Mouse (Mus musculus): Measurements from ENCODE around the gene Rfx7. TPM values are rescaled to one million over a fixed set of nuclear protein-coding genes. Genes with fewer than 3 reads are reported as not detected.
A peak's percentile ranks its signal among the peaks of the same experiment; 100 is the strongest.
"Not testable (repeated sequence)": the region's sequence is repeated elsewhere in the genome, so short reads cannot be mapped to it uniquely, and the experiment has no call there.

The Rfx7 gene
- polyA plus RNA-seq, 1 experiment: 7.8 TPM

DNA sequence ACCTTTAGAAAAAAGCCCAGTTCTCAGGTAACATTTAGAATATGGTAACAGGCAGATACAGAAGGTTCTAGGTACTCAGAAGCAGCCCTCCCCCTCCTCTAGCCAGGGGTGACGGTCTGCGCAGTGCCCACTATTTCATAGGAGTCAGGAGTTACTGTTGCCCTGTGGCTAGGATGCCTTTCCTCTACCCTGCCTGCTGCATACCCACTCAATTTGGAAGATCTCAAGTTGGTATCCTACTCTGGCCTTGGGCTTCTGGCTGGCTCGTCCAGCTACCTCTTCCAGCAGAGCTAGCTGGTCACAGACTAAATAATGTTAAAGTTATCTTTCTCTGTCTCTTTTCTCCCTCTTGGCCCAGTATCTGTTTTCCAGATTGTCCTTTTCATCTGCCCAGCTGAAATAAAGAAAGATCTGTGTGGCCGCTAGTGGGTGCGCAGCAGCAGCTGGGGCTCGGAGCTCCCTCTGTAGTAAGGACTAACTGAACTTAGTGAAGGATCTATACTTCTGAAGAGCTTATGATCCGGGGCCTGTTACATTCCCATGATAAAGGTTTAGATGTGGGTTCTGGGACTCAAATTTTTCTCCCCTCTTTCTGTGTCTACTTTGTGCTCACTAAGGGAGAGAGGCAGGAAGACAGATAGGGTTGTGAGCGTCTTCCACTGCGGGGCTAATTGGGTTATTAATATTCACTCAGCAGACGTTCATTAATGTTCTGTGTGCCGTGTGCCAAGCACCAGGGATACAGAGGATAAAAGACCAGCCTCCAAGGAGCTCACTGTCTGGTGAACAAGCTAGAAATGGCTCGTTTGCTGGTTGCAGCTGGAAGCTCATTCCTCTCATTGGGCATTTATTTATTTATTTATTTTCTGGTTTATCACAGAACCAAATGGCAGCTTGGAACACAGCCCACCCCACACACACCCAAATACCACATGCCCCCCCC lies 132.6 kb downstream of the Rfx7 start:
- Histone ChIP-seq H3K36me3 (ENCODE audit: control insufficient read depth, insufficient read depth, low read length) (0 out of 2 replicates have a peak, but pooled peaks cover 2% of the 10 kb centered on the region), H3K4me1 (ENCODE audit: control insufficient read depth, insufficient read depth, insufficient read length) (peaks cover 2% of the 10 kb centered on the region; the same call in 1 of the 2 replicates), H3K4me3 (ENCODE audit: extremely low read depth, insufficient read depth, insufficient read length) (no peak overlapping the region), H3K27me3 (ENCODE audit: control insufficient read depth, insufficient read depth, low read length) (peaks cover 5% of the 10 kb centered on the region; the same call in 1 of the 2 replicates), H3K27ac (ENCODE audit: insufficient read depth, low read length) (no peak overlapping the region)
- no peak for TF ChIP-seq CTCF (IDR thresholded peaks at IDR 0.05; ENCODE audit: extremely low read depth, insufficient read depth, insufficient read length, insufficient replicate concordance)
- no peak for TF ChIP-seq POLR2A (IDR thresholded peaks at IDR 0.05; ENCODE audit: low read depth, low read length)
- WGBS: 87% methylated on average over 12 of the region's 12 CpGs
- DNase-seq (ENCODE audit: low read depth in 1 of 2, low spot score in 2 of 2): no peak

DNA sequence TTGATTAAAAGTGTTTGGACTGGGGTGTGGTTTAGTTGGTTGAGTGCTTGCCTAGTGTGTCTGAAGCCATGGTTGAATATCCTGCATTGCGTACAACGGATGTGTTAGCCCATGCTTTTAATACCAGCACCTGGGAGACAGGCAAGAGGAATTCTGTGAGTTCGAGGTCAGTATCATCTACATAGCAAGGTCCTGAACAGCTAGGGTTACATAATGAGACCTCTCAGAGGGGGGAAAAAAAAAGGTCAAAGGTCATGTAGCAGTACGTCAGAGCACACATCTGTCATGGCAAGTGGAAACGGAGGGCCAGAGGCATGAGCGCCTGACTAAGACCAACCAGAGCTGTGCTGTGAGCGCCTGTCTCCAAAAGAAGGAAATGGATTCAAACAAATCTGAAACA lies 133.5 kb downstream of the Rfx7 start:
- Histone ChIP-seq H3K4me3 (ENCODE audit: extremely low read depth, insufficient read depth, insufficient read length) (no peak overlapping the region), H3K4me1 (ENCODE audit: control insufficient read depth, insufficient read depth, insufficient read length) (peaks cover 2% of the 10 kb centered on the region; the same call in 1 of the 2 replicates), H3K27me3 (ENCODE audit: control insufficient read depth, insufficient read depth, low read length) (peaks cover 5% of the 10 kb centered on the region; the same call in 1 of the 2 replicates), H3K36me3 (ENCODE audit: control insufficient read depth, insufficient read depth, low read length) (0 out of 2 replicates have a peak, but pooled peaks cover 2% of the 10 kb centered on the region), H3K27ac (ENCODE audit: insufficient read depth, low read length) (no peak overlapping the region)
- no peak for DNase-seq (ENCODE audit: low read depth in 1 of 2, low spot score in 2 of 2)
- TF ChIP-seq POLR2A (IDR thresholded peaks at IDR 0.05; ENCODE audit: low read depth, low read length) (no peak), CTCF (IDR thresholded peaks at IDR 0.05; ENCODE audit: extremely low read depth, insufficient read depth, insufficient read length, insufficient replicate concordance) (no peak)
- WGBS: 86% methylated on average over 7 of the region's 7 CpGs

DNA sequence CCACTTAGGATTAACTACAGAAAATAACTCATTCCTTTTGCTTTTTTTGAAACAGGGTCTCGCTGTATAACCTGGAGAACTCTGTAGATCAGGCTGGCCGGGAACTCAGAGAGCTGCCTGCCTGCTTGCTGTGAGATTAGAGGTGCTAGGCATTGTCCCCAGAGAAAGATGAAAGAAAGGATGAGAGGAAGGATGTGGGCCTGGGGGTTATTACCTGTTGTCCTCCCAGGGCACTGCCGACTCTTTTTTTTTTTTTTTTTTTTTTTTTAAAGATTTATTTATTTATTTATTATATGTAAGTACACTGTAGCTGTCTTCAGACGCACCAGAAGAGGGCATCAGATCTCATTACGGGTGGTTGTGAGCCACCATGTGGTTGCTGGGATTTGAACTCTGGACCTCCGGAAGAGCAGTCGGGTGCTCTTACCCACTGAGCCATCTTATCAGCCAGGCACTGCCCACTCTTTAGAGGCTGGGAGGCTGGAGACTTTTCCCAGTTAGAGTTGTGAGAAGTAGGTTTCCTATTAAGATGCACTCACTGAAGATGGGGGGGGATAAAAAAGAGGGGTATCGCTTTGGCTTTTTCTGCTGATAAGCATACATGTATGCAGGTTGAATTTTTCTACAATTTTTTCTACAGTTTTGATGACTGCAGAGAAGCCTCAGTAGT lies 134.4 kb downstream of the Rfx7 start:
- WGBS: 82% methylated on average over 8 of the region's 8 CpGs
- not testable (repeated sequence) for H3K36me3 ChIP-seq (ENCODE audit: control insufficient read depth, insufficient read depth, low read length); H3K4me1 ChIP-seq (ENCODE audit: control insufficient read depth, insufficient read depth, insufficient read length); H3K27ac ChIP-seq (ENCODE audit: insufficient read depth, low read length); H3K27me3 ChIP-seq (ENCODE audit: control insufficient read depth, insufficient read depth, low read length); DNase-seq (ENCODE audit: low read depth in 1 of 2, low spot score in 2 of 2); H3K4me3 ChIP-seq (ENCODE audit: extremely low read depth, insufficient read depth, insufficient read length)

DNA sequence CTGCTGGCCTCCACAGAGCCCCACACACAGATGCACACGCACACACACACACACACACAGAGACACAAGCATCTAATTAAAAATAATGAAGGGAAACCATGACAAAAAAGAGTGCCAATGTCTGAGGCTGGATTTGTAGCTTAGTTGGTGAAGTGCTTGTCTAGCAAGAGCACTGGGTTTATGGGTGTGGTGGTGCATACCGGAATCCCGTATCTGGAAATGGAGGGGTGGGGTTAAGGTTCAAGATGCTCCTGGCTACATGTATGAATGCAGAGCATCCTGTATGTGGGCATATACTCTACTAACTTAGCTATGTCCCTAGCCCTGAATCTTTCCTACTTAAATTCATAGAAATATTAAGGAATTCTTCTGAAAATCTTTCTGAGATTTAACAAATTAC lies 135.1 kb downstream of the Rfx7 start:
- no peak for DNase-seq (ENCODE audit: low read depth in 1 of 2, low spot score in 2 of 2)
- no peak overlapping the region for H3K27ac ChIP-seq (ENCODE audit: insufficient read depth, low read length)
- H3K36me3 ChIP-seq (ENCODE audit: control insufficient read depth, insufficient read depth, low read length): peaks cover 4% of the 10 kb centered on the region; the same call in 1 of the 2 replicates
- WGBS: 89% methylated on average over 3 of the region's 3 CpGs
- peaks cover 4% of the 10 kb centered on the region; the same call in 1 of the 2 replicates for H3K27me3 ChIP-seq (ENCODE audit: control insufficient read depth, insufficient read depth, low read length)
- TF ChIP-seq CTCF (IDR thresholded peaks at IDR 0.05; ENCODE audit: extremely low read depth, insufficient read depth, insufficient read length, insufficient replicate concordance) (no peak), POLR2A (IDR thresholded peaks at IDR 0.05; ENCODE audit: low read depth, low read length) (no peak)
- H3K4me1 ChIP-seq (ENCODE audit: control insufficient read depth, insufficient read depth, insufficient read length): no peaks in the 10 kb centered on the region
- H3K4me3 ChIP-seq (ENCODE audit: extremely low read depth, insufficient read depth, insufficient read length): no peak overlapping the region

DNA sequence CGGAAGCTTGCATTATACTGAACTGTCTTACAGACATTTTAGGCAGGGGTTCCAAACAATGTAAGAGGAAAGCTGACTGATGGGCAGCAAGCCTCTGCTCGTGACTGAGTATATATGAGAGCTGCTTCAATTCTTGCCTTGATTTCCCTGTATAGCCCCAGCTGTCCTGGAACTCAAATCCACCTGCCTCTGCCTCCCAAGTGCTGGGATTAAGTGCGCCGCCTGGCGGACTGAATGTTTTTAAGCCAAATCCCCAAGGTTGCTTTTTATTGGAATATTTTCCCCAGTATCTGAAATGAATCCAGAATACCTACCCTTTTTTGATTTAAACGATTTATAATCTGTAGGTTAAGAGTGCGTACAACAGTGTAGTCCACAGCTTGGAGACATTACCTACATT lies 137.3 kb downstream of the Rfx7 start:
- H3K4me3 ChIP-seq (ENCODE audit: extremely low read depth, insufficient read depth, insufficient read length): no peak overlapping the region
- TF ChIP-seq POLR2A (IDR thresholded peaks at IDR 0.05; ENCODE audit: low read depth, low read length): no peak
- no peak for TF ChIP-seq CTCF (IDR thresholded peaks at IDR 0.05; ENCODE audit: extremely low read depth, insufficient read depth, insufficient read length, insufficient replicate concordance)
- no peak for DNase-seq (ENCODE audit: low read depth in 1 of 2, low spot score in 2 of 2)
- H3K27ac ChIP-seq (ENCODE audit: insufficient read depth, low read length): no peak overlapping the region
- peaks cover 4% of the 10 kb centered on the region; the same call in 1 of the 2 replicates for H3K36me3 ChIP-seq (ENCODE audit: control insufficient read depth, insufficient read depth, low read length)
- no peaks in the 10 kb centered on the region for H3K4me1 ChIP-seq (ENCODE audit: control insufficient read depth, insufficient read depth, insufficient read length)
- WGBS: 89% methylated on average over 7 of the region's 7 CpGs
- H3K27me3 ChIP-seq (ENCODE audit: control insufficient read depth, insufficient read depth, low read length): no peaks in the 10 kb centered on the region

DNA sequence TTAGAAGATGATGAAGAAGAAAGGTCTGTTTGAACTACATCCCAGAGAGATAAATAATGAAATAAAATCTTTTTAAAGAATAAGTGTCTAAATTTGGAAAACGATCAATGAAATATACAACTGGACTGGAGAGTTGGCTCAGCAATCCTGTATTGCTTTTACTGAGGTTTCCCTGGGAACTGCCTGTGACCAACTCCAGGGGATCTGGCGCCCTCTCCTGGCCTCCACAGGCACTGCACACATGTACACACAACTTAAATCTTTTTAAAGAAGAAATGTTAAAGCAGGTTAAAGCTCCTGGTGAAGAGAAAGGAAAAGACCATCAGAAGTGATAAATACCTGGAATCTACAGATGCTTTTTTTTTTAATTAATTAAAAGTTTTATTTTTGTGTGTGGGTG lies 140.3 kb downstream of the Rfx7 start:
- no peaks in the 10 kb centered on the region for H3K4me1 ChIP-seq (ENCODE audit: control insufficient read depth, insufficient read depth, insufficient read length)
- H3K36me3 ChIP-seq (ENCODE audit: control insufficient read depth, insufficient read depth, low read length): peaks cover 3% of the 10 kb centered on the region
- H3K27ac ChIP-seq (ENCODE audit: insufficient read depth, low read length): no peak overlapping the region
- no peak overlapping the region for H3K4me3 ChIP-seq (ENCODE audit: extremely low read depth, insufficient read depth, insufficient read length)
- 33% methylated on average over 2 of the region's 2 CpGs for WGBS
- TF ChIP-seq CTCF (IDR thresholded peaks at IDR 0.05; ENCODE audit: extremely low read depth, insufficient read depth, insufficient read length, insufficient replicate concordance): peak; percentile 96
- no peak for TF ChIP-seq POLR2A (IDR thresholded peaks at IDR 0.05; ENCODE audit: low read depth, low read length)
- no peaks in the 10 kb centered on the region for H3K27me3 ChIP-seq (ENCODE audit: control insufficient read depth, insufficient read depth, low read length)
- peak in 1 of 2 experiments; percentile 76 for DNase-seq (ENCODE audit: low read depth in 1 of 2, low spot score in 2 of 2)

Other genes with a start within 250 kb of the Rfx7 start
- gene Mns1, start 94.2 kb upstream of the Rfx7 start, polyA plus RNA-seq (2012; rRNA removed): 0.63 and 0.74 TPM in 2 replicates
- gene Tex9, start 40.0 kb upstream of the Rfx7 start, polyA plus RNA-seq (2012; rRNA removed): 2.2 and 2.6 TPM in 2 replicates
- gene Nedd4, start 130.1 kb downstream of the Rfx7 start, polyA plus RNA-seq (2012; rRNA removed): 29.9 and 30.6 TPM in 2 replicates